Mouse (Mus musculus): ENCODE results near the gene Nr2c2ap. TPM values are rescaled to one million over a fixed set of nuclear protein-coding genes. Genes with fewer than 3 reads are reported as not detected.

Gene Nr2c2ap
- 19.5 and 25.6 TPM in 2 replicates for total RNA-seq (2015)
- 4.7 and 7.1 TPM in 2 replicates for total RNA-seq (2017)

GRCm38 (mm10) chr8:70131166-70131883, at the start of gene Nr2c2ap:
Gene Nr2c2ap (plus strand): TSS chr8:70131333.
- peak; percentile 94 for ATAC-seq (ENCODE audit: poor library complexity, severe bottlenecking)

GRCm38 (mm10) chr8:70081976-70082375, 49.2 kb upstream of the Nr2c2ap start:
- ATAC-seq (ENCODE audit: poor library complexity, severe bottlenecking): no peak

GRCm38 (mm10) chr8:70083285-70083684, 47.8 kb upstream of the Nr2c2ap start, which contains the start of gene Hapln4:
Gene Hapln4 (plus strand): TSS chr8:70083457.
- peak; percentile 60; the same call in 1 of the 2 replicates for ATAC-seq (ENCODE audit: poor library complexity, severe bottlenecking)

- ATAC-seq (ENCODE audit: poor library complexity, severe bottlenecking): no peak
Observed at GRCm38 (mm10) chr8:70084191-70085065, 46.7 kb upstream of the Nr2c2ap start.

- no peak for ATAC-seq (ENCODE audit: poor library complexity, severe bottlenecking)
Observed at GRCm38 (mm10) chr8:70086151-70086550, 45.0 kb upstream of the Nr2c2ap start.

- ATAC-seq (ENCODE audit: poor library complexity, severe bottlenecking): no peak
Observed at GRCm38 (mm10) chr8:70087237-70087636, 43.9 kb upstream of the Nr2c2ap start.

- no peak for ATAC-seq (ENCODE audit: poor library complexity, severe bottlenecking)
Observed at GRCm38 (mm10) chr8:70087836-70088650, 43.1 kb upstream of the Nr2c2ap start.

GRCm38 (mm10) chr8:70089296-70089960, 41.7 kb upstream of the Nr2c2ap start:
- ATAC-seq (ENCODE audit: poor library complexity, severe bottlenecking): no peak

- no peak for ATAC-seq (ENCODE audit: poor library complexity, severe bottlenecking)
Observed at GRCm38 (mm10) chr8:70092786-70093185, 38.3 kb upstream of the Nr2c2ap start.

- ATAC-seq (ENCODE audit: poor library complexity, severe bottlenecking): no peak
Observed at GRCm38 (mm10) chr8:70099276-70099675, 31.9 kb upstream of the Nr2c2ap start.

GRCm38 (mm10) chr8:70100241-70100640, 30.9 kb upstream of the Nr2c2ap start:
- no peak for ATAC-seq (ENCODE audit: poor library complexity, severe bottlenecking)

- peak; percentile 87 for ATAC-seq (ENCODE audit: poor library complexity, severe bottlenecking)
Observed at GRCm38 (mm10) chr8:70104506-70104905, 26.6 kb upstream of the Nr2c2ap start.

- ATAC-seq (ENCODE audit: poor library complexity, severe bottlenecking): no peak
Observed at GRCm38 (mm10) chr8:70104922-70105321, 26.2 kb upstream of the Nr2c2ap start.

- ATAC-seq (ENCODE audit: poor library complexity, severe bottlenecking): no peak
Observed at GRCm38 (mm10) chr8:70110451-70110850, 20.7 kb upstream of the Nr2c2ap start.

- no peak for ATAC-seq (ENCODE audit: poor library complexity, severe bottlenecking)
Observed at GRCm38 (mm10) chr8:70111192-70111795, 19.8 kb upstream of the Nr2c2ap start.

GRCm38 (mm10) chr8:70112401-70113016, 18.6 kb upstream of the Nr2c2ap start:
- no peak for ATAC-seq (ENCODE audit: poor library complexity, severe bottlenecking)

- peak; percentile 64 for ATAC-seq (ENCODE audit: poor library complexity, severe bottlenecking)
Observed at GRCm38 (mm10) chr8:70114488-70114887, 16.6 kb upstream of the Nr2c2ap start.

- ATAC-seq (ENCODE audit: poor library complexity, severe bottlenecking): no peak
Observed at GRCm38 (mm10) chr8:70114892-70115291, 16.2 kb upstream of the Nr2c2ap start.

GRCm38 (mm10) chr8:70117611-70118010, 13.5 kb upstream of the Nr2c2ap start:
- ATAC-seq (ENCODE audit: poor library complexity, severe bottlenecking): no peak
